Mouse (Mus musculus) forebrain, embryonic 11.5 days (tissue): ENCODE data around the gene Alg12. TPM values are rescaled to one million over a fixed set of nuclear protein-coding genes. Genes with fewer than 3 reads are reported as not detected.

ENCODE experiments used
- ATAC-seq: fragments of 200-750 bp; cut with Nextera tagmentation; replicated peaks from 2 replicates; pipeline ENCODE4 v1.8.0; 2017; ENCODE audit warnings: moderate TSS enrichment; ENCODE audit not compliant: low FRiP score
- DNase-seq: peaks from one replicate; pipeline ENCODE4 v3.0.0-alpha.2; 2017; ENCODE audit warnings: low spot score
- H3K27ac ChIP-seq: fragments of 300-500 bp; sonication (generic); 2 replicates; pipeline ENCODE4 v1.5.1; 2014; ENCODE audit warnings: low read depth, low read length
- H3K27me3 ChIP-seq: fragments of 300-500 bp; sonication (generic); 2 replicates; pipeline ENCODE4 v1.6.1; 2014; ENCODE audit warnings: mild to moderate bottlenecking, low read length, mixed read lengths; ENCODE audit not compliant: control insufficient read depth, insufficient read depth
- H3K36me3 ChIP-seq: fragments of 300-500 bp; sonication (generic); 2 replicates; pipeline ENCODE4 v1.6.1; 2014; ENCODE audit warnings: mild to moderate bottlenecking, low read length, moderate library complexity, mixed read lengths; ENCODE audit not compliant: control insufficient read depth, insufficient read depth
- H3K4me1 ChIP-seq: fragments of 300-500 bp; sonication (generic); replicated peaks from 2 replicates; pipeline ENCODE4 v1.6.1; 2014; ENCODE audit warnings: low read length, mixed read lengths; ENCODE audit not compliant: control insufficient read depth, insufficient read depth
- H3K4me2 ChIP-seq: fragments of 300-500 bp; sonication (generic); 2 replicates; pipeline ENCODE4 v1.6.1; 2014; ENCODE audit warnings: low read depth, mild to moderate bottlenecking, low read length, moderate library complexity, mixed read lengths; ENCODE audit not compliant: severe bottlenecking
- H3K4me3 ChIP-seq: fragments of 300-500 bp; sonication (generic); 2 replicates; pipeline ENCODE4 v1.5.1; 2014; ENCODE audit warnings: low read depth, low read length
- H3K9ac ChIP-seq: fragments of 300-500 bp; sonication (generic); 2 replicates; pipeline ENCODE4 v1.6.1; 2014; ENCODE audit warnings: low read length
- H3K9me3 ChIP-seq: fragments of 300-500 bp; sonication (generic); 2 replicates; pipeline ENCODE4 v1.6.1; 2016; ENCODE audit warnings: low read length, mixed read lengths; ENCODE audit not compliant: control insufficient read depth
- WGBS: fragments of 180-500 bp; shearing (Covaris S2); extraction: QIAGEN DNeasy Blood & Tissue Kit; methylation state at CpG from one replicate; pipeline ENCODE4 v1.1.7; 2014; 5-methylcytosine and 5-hydroxymethylcytosine counted together
- polyA plus RNA-seq: library from polyadenylated mRNA; unstranded; fragments of >200 nt; fragmentation: Nextera tagmentation; extraction: Ambion mirVana; gene quantifications from 2 replicates; pipeline ENCODE4 v1.2.1, GENCODE M21; 2014

Gene Alg12
- polyA plus RNA-seq, 1 experiment from 2014 or later = 10.8 TPM

- H3K9me3 ChIP-seq = no peaks in the 10 kb centered on the region
- H3K27me3 ChIP-seq = no peaks in the 10 kb centered on the region
- H3K4me2 ChIP-seq = no peak overlapping the region
- WGBS = 78% methylated on average over 2 of the region's 2 CpGs
- DNase-seq = no peak
- ATAC-seq = no peak
- no peaks in the 10 kb centered on the region for H3K4me1 ChIP-seq
- H3K36me3 ChIP-seq = no peaks in the 10 kb centered on the region
- H3K27ac ChIP-seq = no peak overlapping the region
- H3K9ac ChIP-seq = no peak overlapping the region
- H3K4me3 ChIP-seq = no peak overlapping the region
Observed at GRCm38 (mm10) chr15:88849621-88850020, 30.5 kb upstream of the Alg12 start.

DNA sequence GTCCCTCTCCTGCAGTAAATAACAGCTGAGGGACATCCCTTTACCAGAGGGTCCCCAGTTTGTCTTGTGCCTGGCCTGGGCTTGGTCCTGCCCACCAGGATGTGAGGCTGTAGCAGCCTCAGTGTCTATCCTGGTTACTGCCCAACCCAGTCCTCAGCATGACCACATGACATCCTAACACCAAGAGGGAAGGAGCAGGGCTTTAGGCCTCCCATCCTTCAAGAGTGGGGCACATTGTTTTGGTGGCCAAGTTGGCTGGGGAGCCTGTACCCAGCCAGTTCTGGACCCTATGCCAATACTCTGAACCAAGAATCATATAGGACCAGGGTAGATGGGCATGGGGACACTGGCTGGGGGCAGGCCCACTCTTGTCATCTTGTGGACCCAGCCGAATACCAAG, 29.5 kb upstream of the Alg12 start:
- Histone ChIP-seq H3K36me3 (no peaks in the 10 kb centered on the region), H3K4me1 (no peaks in the 10 kb centered on the region), H3K27me3 (no peaks in the 10 kb centered on the region), H3K4me2 (no peak overlapping the region), H3K9me3 (no peaks in the 10 kb centered on the region), H3K4me3 (no peak overlapping the region), H3K27ac (no peak overlapping the region), H3K9ac (no peak overlapping the region)
- 91% methylated on average over 1 of the region's 1 CpGs for WGBS
- DNase-seq (no peak), ATAC-seq (no peak)

GRCm38 (mm10) chr15:88844966-88845365, 25.8 kb upstream of the Alg12 start:
- H3K27me3 ChIP-seq = no peaks in the 10 kb centered on the region
- no peak overlapping the region for H3K27ac ChIP-seq
- no peak overlapping the region for H3K4me3 ChIP-seq
- 0 out of 2 replicates have a peak, but pooled peaks cover 2% of the 10 kb centered on the region for H3K4me1 ChIP-seq
- no peak overlapping the region for H3K4me2 ChIP-seq
- H3K9me3 ChIP-seq = no peaks in the 10 kb centered on the region
- WGBS = 94% methylated on average over 7 of the region's 7 CpGs
- DNase-seq (no peak), ATAC-seq (no peak)
- H3K9ac ChIP-seq = no peak overlapping the region
- H3K36me3 ChIP-seq = no peaks in the 10 kb centered on the region

GRCm38 (mm10) chr15:88843486-88844097, 24.5 kb upstream of the Alg12 start:
- 0 out of 2 replicates have a peak, but pooled peaks have one; percentile 29 for ATAC-seq
- H3K27me3 ChIP-seq = no peaks in the 10 kb centered on the region
- H3K36me3 ChIP-seq = no peaks in the 10 kb centered on the region
- peaks cover 6% of the 10 kb centered on the region; the same call in 1 of the 2 replicates for H3K4me1 ChIP-seq
- no peak for DNase-seq
- WGBS = 59% methylated on average over 8 of the region's 8 CpGs
- H3K9ac ChIP-seq = no peak overlapping the region
- H3K27ac ChIP-seq = no peak overlapping the region
- no peaks in the 10 kb centered on the region for H3K9me3 ChIP-seq
- H3K4me2 ChIP-seq = no peak overlapping the region
- no peak overlapping the region for H3K4me3 ChIP-seq

- no peak for DNase-seq
- no peak overlapping the region for H3K4me3 ChIP-seq
- no peak overlapping the region for H3K27ac ChIP-seq
- H3K27me3 ChIP-seq = no peaks in the 10 kb centered on the region
- peaks cover 6% of the 10 kb centered on the region; the same call in 1 of the 2 replicates for H3K4me1 ChIP-seq
- no peak for ATAC-seq
- no peak overlapping the region for H3K4me2 ChIP-seq
- H3K9ac ChIP-seq = no peak overlapping the region
- H3K36me3 ChIP-seq = no peaks in the 10 kb centered on the region
- no peaks in the 10 kb centered on the region for H3K9me3 ChIP-seq
- WGBS = 82% methylated on average over 3 of the region's 3 CpGs
Observed at GRCm38 (mm10) chr15:88842300-88842673, 23.2 kb upstream of the Alg12 start.

- no peaks in the 10 kb centered on the region for H3K36me3 ChIP-seq
- H3K4me3 ChIP-seq = no peak overlapping the region
- no peak overlapping the region for H3K27ac ChIP-seq
- ATAC-seq (no peak), DNase-seq (no peak)
- no peaks in the 10 kb centered on the region for H3K27me3 ChIP-seq
- H3K9me3 ChIP-seq = no peaks in the 10 kb centered on the region
- no peak overlapping the region for H3K4me2 ChIP-seq
- 89% methylated on average over 3 of the region's 3 CpGs for WGBS
- no peak overlapping the region for H3K9ac ChIP-seq
- H3K4me1 ChIP-seq = peaks cover 6% of the 10 kb centered on the region; the same call in 1 of the 2 replicates
Observed at GRCm38 (mm10) chr15:88841580-88842299, 22.6 kb upstream of the Alg12 start.

DNA sequence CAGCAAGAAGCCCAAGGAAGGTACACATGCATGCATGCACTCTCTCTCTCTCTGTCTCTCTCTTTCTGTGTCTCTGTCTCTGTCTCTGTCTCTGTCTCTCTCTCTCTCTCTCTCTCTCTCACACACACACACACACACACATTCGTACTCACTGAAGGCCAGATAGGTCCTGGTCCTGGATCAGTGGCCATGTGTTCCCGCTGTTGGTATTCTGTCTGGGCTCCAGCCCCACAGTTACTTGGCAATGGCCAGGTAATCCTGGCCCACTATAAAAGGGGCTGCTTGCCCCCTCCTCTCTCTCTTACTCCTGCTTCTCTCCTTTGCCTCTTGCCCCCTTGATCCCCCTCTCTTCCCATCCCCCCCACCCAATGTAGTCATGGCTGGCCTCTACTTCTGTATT, 22.0 kb upstream of the Alg12 start:
- no peaks in the 10 kb centered on the region for H3K9me3 ChIP-seq
- H3K4me3 ChIP-seq = no peak overlapping the region
- H3K4me1 ChIP-seq = peaks cover 6% of the 10 kb centered on the region; the same call in 1 of the 2 replicates
- H3K4me2 ChIP-seq = no peak overlapping the region
- DNase-seq (no peak), ATAC-seq (no peak)
- no peaks in the 10 kb centered on the region for H3K27me3 ChIP-seq
- H3K27ac ChIP-seq = no peak overlapping the region
- no peak overlapping the region for H3K9ac ChIP-seq
- no peaks in the 10 kb centered on the region for H3K36me3 ChIP-seq
- WGBS = 94% methylated on average over 2 of the region's 2 CpGs

DNA sequence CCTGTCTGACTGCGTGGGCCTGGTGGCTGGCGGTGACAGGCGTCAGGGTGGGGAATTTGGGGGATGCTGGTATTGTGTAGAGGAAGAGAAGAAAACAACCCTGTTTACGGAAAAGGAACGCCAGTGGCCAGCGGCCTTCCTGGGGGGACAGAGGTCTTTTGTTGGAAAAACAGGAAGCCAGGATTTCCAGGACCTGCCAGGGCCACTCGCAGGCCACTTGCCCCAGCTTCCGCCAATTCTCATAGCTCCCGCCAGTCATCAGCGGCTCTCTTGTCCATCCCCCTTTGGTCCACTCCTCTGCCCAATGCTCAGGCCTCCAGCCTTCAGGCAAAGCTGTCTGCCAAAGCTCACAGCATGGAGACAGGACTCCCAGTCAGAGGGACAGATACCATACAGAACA, 21.0 kb upstream of the Alg12 start:
- 63% methylated on average over 10 of the region's 10 CpGs for WGBS
- no peak overlapping the region for H3K27ac ChIP-seq

More for the DNA sequence above, 21.0 kb upstream of the Alg12 start:
- H3K4me3 ChIP-seq = no peak overlapping the region
- H3K36me3 ChIP-seq = no peaks in the 10 kb centered on the region
- DNase-seq = no peak
- no peak overlapping the region for H3K9ac ChIP-seq
- no peak for ATAC-seq
- H3K27me3 ChIP-seq = no peaks in the 10 kb centered on the region
- peaks cover 6% of the 10 kb centered on the region; the same call in 1 of the 2 replicates for H3K4me1 ChIP-seq
- H3K9me3 ChIP-seq = no peaks in the 10 kb centered on the region
- no peak overlapping the region for H3K4me2 ChIP-seq
